ENCODE assay signal across 9 mouse cellular contexts in genomic region chr4:148287476-148288054, GRCm38 (mm10). TPM values are rescaled to one million over a fixed set of nuclear protein-coding genes. Genes with fewer than 3 reads are reported as not detected.
DNase-seq lines count a peak whose midpoint lies in the region; ATAC-seq lines count a peak whose summit lies in the region.
"Had no signal": no experiment of that assay in that cellular context is flagged by ENCODE, and none has a peak within 500 bp of the region (broad histone marks: within the 10 kb centered on the region; RNA-seq: fewer than 3 reads in every experiment).

Gene Disp3 (minus strand): TSS chr4:148287965.

- peak; percentile 77 for ATAC-seq in neural tube, embryonic 11.5 days (ENCODE audit: insufficient read depth, low FRiP score, low TSS enrichment)
- ATAC-seq in stomach, embryonic 14.5 days (ENCODE audit: insufficient number of reproducible peaks, insufficient read depth, low FRiP score, low read depth) = no peak

- under 1% methylated on average over 35 of the region's 54 CpGs for WGBS in neural tube, embryonic 11.5 days
- 1% methylated on average over 52 of the region's 54 CpGs for WGBS in stomach, embryonic 14.5 days

- peak within 1 kb of the TSS; percentile 78 for H3K9ac ChIP-seq in neural tube, embryonic 11.5 days (ENCODE audit: low read length)
- H3K9ac ChIP-seq in stomach, embryonic 14.5 days (replicated peaks; ENCODE audit: low read depth, low read length) = no peak within 1 kb of the TSS

- H3K27ac ChIP-seq in neural tube, embryonic 11.5 days (ENCODE audit: low read depth, low read length) = peak within 1 kb of the TSS; percentile 54; the same call in 1 of the 2 replicates
- H3K27ac ChIP-seq in stomach, embryonic 14.5 days (ENCODE audit: low read length) = no peak within 1 kb of the TSS

- peaks cover 3% of the 10 kb centered on the region; the same call in 1 of the 2 replicates for H3K27me3 ChIP-seq in neural tube, embryonic 11.5 days (ENCODE audit: control insufficient read depth, insufficient read depth, low read length)
- H3K27me3 ChIP-seq in stomach, embryonic 14.5 days (ENCODE audit: control insufficient read depth, insufficient read depth, low read length) = peaks cover 27% of the 10 kb centered on the region

- DNase-seq in cerebellum, adult 9-11 months = peak; percentile 67
- DNase-seq in cerebellum, adult 11 months = no peak
- no peak for DNase-seq in neural tube, embryonic 11.5 days (ENCODE audit: low spot score)
- no peak for DNase-seq in neural tube, embryonic 10.5 days (ENCODE audit: extremely low spot score, low spot score)
- no peak for DNase-seq in left cerebral cortex, postnatal 4 days
- no peak for DNase-seq in gastrocnemius, postnatal 25 days
- DNase-seq in kidney, adult 11 months = no peak

- H3K4me1 ChIP-seq in neural tube, embryonic 11.5 days (ENCODE audit: control insufficient read depth, insufficient read depth, low read length) = peaks cover 24% of the 10 kb centered on the region
- H3K4me1 ChIP-seq in stomach, embryonic 14.5 days (ENCODE audit: control insufficient read depth, insufficient read depth, low read length) = 0 out of 2 replicates have a peak, but pooled peaks cover 2% of the 10 kb centered on the region

- H3K36me3 ChIP-seq in neural tube, embryonic 11.5 days (ENCODE audit: control insufficient read depth, insufficient read depth, low read length) = no peaks in the 10 kb centered on the region
- H3K36me3 ChIP-seq in stomach, embryonic 14.5 days (ENCODE audit: control insufficient read depth, insufficient read depth, low read length) = no peaks in the 10 kb centered on the region

- no peaks in the 10 kb centered on the region for H3K9me3 ChIP-seq in neural tube, embryonic 11.5 days (ENCODE audit: control insufficient read depth, low read length)
- no peaks in the 10 kb centered on the region for H3K9me3 ChIP-seq in stomach, embryonic 14.5 days (ENCODE audit: control insufficient read depth, low read depth, low read length)

- peak within 1 kb of the TSS; percentile 50 for H3K4me3 ChIP-seq in neural tube, embryonic 11.5 days (ENCODE audit: low read depth, low read length)
- H3K4me3 ChIP-seq in stomach, embryonic 14.5 days (ENCODE audit: low read depth, low read length) = peak within 1 kb of the TSS; percentile 32

- peak within 1 kb of the TSS; percentile 79 for H3K4me2 ChIP-seq in neural tube, embryonic 11.5 days (ENCODE audit: low read depth)
- H3K4me2 ChIP-seq in stomach, embryonic 14.5 days (replicated peaks; ENCODE audit: low read depth, low read length) = peak within 1 kb of the TSS; percentile 49

- intact Hi-C loops in left cerebral cortex, postnatal 4 days (cut with DNase I) = loop anchor here (2.0 to 5.0 kb wide), 2 partner anchors 113 to 150 kb away; no protein-coding TSS in a partner anchor

RNA-seq across cellular contexts. Expression of gene Disp3, which starts in this region (rescaled TPM):
- 13.1 and 14.2 TPM in 2 replicates for polyA plus RNA-seq in neural tube, embryonic 11.5 days (2014; fragmentation: Nextera tagmentation; extraction: Ambion mirVana)
- total RNA-seq in left cerebral cortex, postnatal 4 days (2021) = 10 to 100 TPM; 12.9 to 18.3 TPM
- 0.12 and 0.24 TPM in 2 replicates for polyA plus RNA-seq in stomach, embryonic 14.5 days (2014; fragmentation: Nextera tagmentation; extraction: Ambion mirVana)
- under 1 TPM in 1 of 2 experiments, not detected in 1; 0.32 TPM for total RNA-seq in gastrocnemius, postnatal 25 days (2021)
- total RNA-seq: common myeloid progenitor, adult 5-6 weeks had no signal

Comparison
In these comparisons a context has a peak if more than half of its experiments do, and no peak if none do; other contexts are left out.
1. RNA of gene Disp3 (total RNA-seq): 12.9 to 18.3 TPM in left cerebral cortex, postnatal 4 days; 0.32 TPM in gastrocnemius, postnatal 25 days; every median in the first group is over 10 times any median in the second.
2. RNA of gene Disp3 (polyA plus RNA-seq): 13.1 to 14.2 TPM in neural tube, embryonic 11.5 days; 0.12 to 0.24 TPM in stomach, embryonic 14.5 days; every median in the first group is over 10 times any median in the second.